Mouse (Mus musculus) cerebellum, adult 2 months (tissue): ENCODE measurements around the gene Tbc1d8.

Experiments
- CTCF ChIP-seq: fragments of 200-500 bp; IDR thresholded peaks from 2 replicates; pipeline ENCODE4 v1.5.1; 2011; ENCODE audit warnings: low read depth, mild to moderate bottlenecking, control low read depth, low read length, moderate library complexity, borderline replicate concordance; ENCODE audit not compliant: insufficient read depth
- POLR2A ChIP-seq: fragments of 200-500 bp; IDR thresholded peaks from 2 replicates; pipeline ENCODE4 v1.6.1; 2011; ENCODE audit warnings: low read length, control low read depth, borderline replicate concordance; ENCODE audit not compliant: insufficient read depth

- no peak for TF ChIP-seq POLR2A
- no peak for TF ChIP-seq CTCF
Observed at GRCm38 (mm10) chr1:39384914-39385313, 93.6 kb downstream of the Tbc1d8 start.
